Mouse (Mus musculus): ENCODE data around the gene Nt5c. TPM values are rescaled to one million over a fixed set of nuclear protein-coding genes. Genes with fewer than 3 reads are reported as not detected.
"Not testable (repeated sequence)": the region's sequence is repeated elsewhere in the genome, so short reads cannot be mapped to it uniquely, and the experiment has no call there.

Gene Nt5c
- total RNA-seq, 2 experiments from 2014 or later = 15.2 to 17.3 TPM

- intact Hi-C loops (cut with DNase I) = no loop called here
- peak in 1 of 2 experiments; percentile 41 for DNase-seq
These were observed 20.9 kb upstream of the Nt5c start for GRCm38 (mm10) chr11:115512407-115513183.

- no peak for DNase-seq
- intact Hi-C loops (cut with DNase I) = no loop called here
These were observed 20.3 kb upstream of the Nt5c start for GRCm38 (mm10) chr11:115512004-115512403.

GRCm38 (mm10) chr11:115511121-115511520 is 19.5 kb upstream of the Nt5c start:
- intact Hi-C loops (cut with DNase I) = no loop called here
- DNase-seq = no peak

- no peak for DNase-seq
- intact Hi-C loops (cut with DNase I) = no loop called here
These were observed 18.8 kb upstream of the Nt5c start for GRCm38 (mm10) chr11:115510507-115510888.

GRCm38 (mm10) chr11:115509773-115510506 is 18.3 kb upstream of the Nt5c start:
- intact Hi-C loops (cut with DNase I) = no loop called here
- peak in 1 of 2 experiments; percentile 37 for DNase-seq

- intact Hi-C loops (cut with DNase I) = no loop called here
- no peak for DNase-seq
These were observed 16.4 kb upstream of the Nt5c start for GRCm38 (mm10) chr11:115508061-115508460.

GRCm38 (mm10) chr11:115506586-115506985 is 14.9 kb upstream of the Nt5c start:
- DNase-seq = no peak
- intact Hi-C loops (cut with DNase I) = no loop called here

GRCm38 (mm10) chr11:115502636-115503035 is 11.0 kb upstream of the Nt5c start:
- DNase-seq = no peak
- intact Hi-C loops (cut with DNase I) = no loop called here

- intact Hi-C loops (cut with DNase I); DNase-seq: not testable (repeated sequence)
These were observed 4.9 kb upstream of the Nt5c start for GRCm38 (mm10) chr11:115496559-115496958.

- no peak for DNase-seq
- intact Hi-C loops (cut with DNase I) = loop anchor here (5.0 kb wide), 1 partner anchor 330 kb away; the partner anchor contains the start of gene Llgl2
These were observed 725 bp upstream of the Nt5c start for GRCm38 (mm10) chr11:115492387-115492786.

- intact Hi-C loops (cut with DNase I) = loop anchor here (5.0 kb wide), 1 partner anchor 332 kb away; the partner anchor contains the start of gene Llgl2
- DNase-seq = no peak
These were observed 964 bp downstream of the Nt5c start for GRCm38 (mm10) chr11:115490441-115491355.

GRCm38 (mm10) chr11:115488551-115489104 is 3.0 kb downstream of the Nt5c start:
- intact Hi-C loops (cut with DNase I) = loop anchor here (2.0 kb wide), 1 partner anchor 48 kb away; the partner anchor contains the start of gene Sumo2
- no peak for DNase-seq

GRCm38 (mm10) chr11:115485155-115485554 is 6.5 kb downstream of the Nt5c start:
- intact Hi-C loops (cut with DNase I) = no loop called here
- no peak for DNase-seq

- DNase-seq = peak; percentile 80 to 86
- intact Hi-C loops (cut with DNase I) = loop anchor here (5.0 kb wide), 2 partner anchors 119 to 224 kb away; partner anchors contain the start of genes Gga3, Grb2 and Mrps7
These were observed 7.9 kb downstream of the Nt5c start for GRCm38 (mm10) chr11:115483726-115484125.

- no peak for DNase-seq
- intact Hi-C loops (cut with DNase I) = loop anchor here (5.0 kb wide), 2 partner anchors 119 to 224 kb away; partner anchors contain the start of genes Gga3, Grb2 and Mrps7
These were observed 8.4 kb downstream of the Nt5c start for GRCm38 (mm10) chr11:115483278-115483677.

GRCm38 (mm10) chr11:115481553-115482259 is 10.0 kb downstream of the Nt5c start:
- intact Hi-C loops (cut with DNase I) = loop anchor here (5.0 kb wide), 2 partner anchors 121 to 226 kb away; partner anchors contain the start of genes Gga3, Grb2 and Mrps7
- no peak for DNase-seq

GRCm38 (mm10) chr11:115478296-115478938 is 13.2 kb downstream of the Nt5c start:
- no peak for DNase-seq
- intact Hi-C loops (cut with DNase I) = no loop called here

- DNase-seq; intact Hi-C loops (cut with DNase I): not testable (repeated sequence)
These were observed 14.3 kb downstream of the Nt5c start for GRCm38 (mm10) chr11:115477388-115477787.

- intact Hi-C loops (cut with DNase I); DNase-seq: not testable (repeated sequence)
These were observed 15.0 kb downstream of the Nt5c start for GRCm38 (mm10) chr11:115476630-115477029.
